Mouse (Mus musculus) thymus, adult 2 months (tissue): Measurements from ENCODE around the gene Evi5.

Experiments
- CTCF ChIP-seq: fragments of 200-500 bp; IDR thresholded peaks from 2 replicates; pipeline ENCODE4 v1.5.1; 2012; ENCODE audit warnings: mild to moderate bottlenecking, control low read depth, low read length, moderate library complexity, borderline replicate concordance; ENCODE audit not compliant: control insufficient read depth, poor library complexity, insufficient read depth; ENCODE audit errors: extremely low read depth
- POLR2A ChIP-seq: fragments of 200-500 bp; IDR thresholded peaks from 2 replicates; pipeline ENCODE4 v1.6.1; 2012; ENCODE audit warnings: mild to moderate bottlenecking, low read length, control low read depth, moderate library complexity; ENCODE audit not compliant: control insufficient read depth, poor library complexity, insufficient read depth; ENCODE audit errors: extremely low read depth

DNA sequence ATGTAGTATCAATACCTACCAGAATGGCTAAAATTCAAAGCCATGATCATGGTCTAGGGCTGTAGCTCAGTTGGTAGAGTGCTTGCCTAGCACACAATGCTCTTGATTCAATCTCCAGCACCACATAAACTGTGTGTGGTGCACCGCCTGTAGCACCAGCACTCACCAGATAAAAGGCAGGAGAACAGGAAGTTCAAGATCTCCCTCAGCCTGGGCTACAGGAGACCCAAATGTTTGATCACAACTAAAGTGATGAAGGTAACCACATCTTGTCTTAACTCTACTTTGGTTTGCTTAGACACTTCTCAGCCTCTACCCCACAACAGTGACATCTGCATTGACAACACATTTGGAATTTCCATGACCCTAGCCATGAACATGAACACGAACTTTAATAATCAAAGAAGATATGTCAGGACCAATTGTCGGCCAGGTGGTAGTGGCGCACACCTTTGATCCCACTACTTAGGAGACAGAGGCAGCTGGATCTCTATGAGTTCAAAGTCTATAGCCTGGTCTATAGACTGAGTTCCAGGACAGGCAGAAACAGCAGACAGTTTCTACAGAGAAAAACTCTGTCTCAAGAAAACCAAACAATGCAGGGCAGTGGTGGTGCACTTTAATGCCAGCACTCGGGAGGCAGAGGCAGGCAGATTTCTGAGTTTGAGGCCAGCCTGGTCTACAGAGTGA, 34.2 kb downstream of the Evi5 start:
- TF ChIP-seq CTCF, result no peak
- TF ChIP-seq POLR2A, result no peak
